Mouse (Mus musculus) lung, embryonic 16.5 days (tissue): ENCODE data around the gene Ccdc12. TPM values are rescaled to one million over a fixed set of nuclear protein-coding genes. Genes with fewer than 3 reads are reported as not detected.

Experiments used
- ATAC-seq: fragments of 200-750 bp; cut with Nextera tagmentation; 2 replicates; pipeline ENCODE4 v1.8.0; 2017; ENCODE audit warnings: low read depth, mild to moderate bottlenecking, moderate library complexity
- H3K27ac ChIP-seq: fragments of 300-500 bp; sonication (generic); 2 replicates; pipeline ENCODE4 v1.5.1; 2014; ENCODE audit warnings: mild to moderate bottlenecking, control low read depth, low read length
- H3K27me3 ChIP-seq: fragments of 300-500 bp; sonication (generic); 2 replicates; pipeline ENCODE4 v1.6.1; 2014; ENCODE audit warnings: low read depth, low read length, mixed read lengths; ENCODE audit not compliant: control insufficient read depth, insufficient read depth
- H3K36me3 ChIP-seq: fragments of 300-500 bp; sonication (generic); 2 replicates; pipeline ENCODE4 v1.6.1; 2014; ENCODE audit warnings: low read length; ENCODE audit not compliant: control insufficient read depth, insufficient read depth
- H3K4me1 ChIP-seq: fragments of 300-500 bp; sonication (generic); replicated peaks from 2 replicates; pipeline ENCODE4 v1.6.1; 2014; ENCODE audit warnings: low read length, mixed read lengths; ENCODE audit not compliant: control insufficient read depth, insufficient read depth
- H3K4me2 ChIP-seq: fragments of 300-500 bp; sonication (generic); 2 replicates; pipeline ENCODE4 v1.6.1; 2014; ENCODE audit warnings: low read depth, low read length, control low read depth
- H3K4me3 ChIP-seq: fragments of 300-500 bp; sonication (generic); 2 replicates; pipeline ENCODE4 v1.5.1; 2014; ENCODE audit warnings: mild to moderate bottlenecking, low read length, control low read depth
- H3K9ac ChIP-seq: fragments of 300-500 bp; sonication (generic); 2 replicates; pipeline ENCODE4 v1.6.1; 2014; ENCODE audit warnings: low read length, control low read depth
- H3K9me3 ChIP-seq: fragments of 300-500 bp; sonication (generic); 2 replicates; pipeline ENCODE4 v1.6.1; 2016; ENCODE audit warnings: low read length; ENCODE audit not compliant: control insufficient read depth
- WGBS: fragments of 180-500 bp; shearing (Covaris S2); extraction: QIAGEN DNeasy Blood & Tissue Kit; methylation state at CpG from one replicate; pipeline ENCODE4 v1.1.7; 2014; 5-methylcytosine and 5-hydroxymethylcytosine counted together
- polyA plus RNA-seq: library from polyadenylated mRNA; unstranded; fragments of >200 nt; fragmentation: Nextera tagmentation; extraction: Ambion mirVana; gene quantifications from 2 replicates; pipeline ENCODE4 v1.2.1, GENCODE M21; 2015

Gene Ccdc12
- polyA plus RNA-seq, 1 experiment from 2014 or later: 160 TPM

GRCm38 (mm10) chr9:110625350-110625908 lies 30.9 kb upstream of the Ccdc12 start:
- Histone ChIP-seq H3K9ac (peak overlapping the region; percentile 77), H3K36me3 (peaks cover 6% of the 10 kb centered on the region; the same call in 1 of the 2 replicates), H3K4me1 (peaks cover 11% of the 10 kb centered on the region), H3K4me2 (peak overlapping the region; percentile 99), H3K4me3 (peak overlapping the region; percentile 69), H3K9me3 (no peaks in the 10 kb centered on the region), H3K27me3 (no peaks in the 10 kb centered on the region), H3K27ac (peak overlapping the region; percentile 95)
- no peak for ATAC-seq
- WGBS: 64% methylated on average over 11 of the region's 11 CpGs

DNA sequence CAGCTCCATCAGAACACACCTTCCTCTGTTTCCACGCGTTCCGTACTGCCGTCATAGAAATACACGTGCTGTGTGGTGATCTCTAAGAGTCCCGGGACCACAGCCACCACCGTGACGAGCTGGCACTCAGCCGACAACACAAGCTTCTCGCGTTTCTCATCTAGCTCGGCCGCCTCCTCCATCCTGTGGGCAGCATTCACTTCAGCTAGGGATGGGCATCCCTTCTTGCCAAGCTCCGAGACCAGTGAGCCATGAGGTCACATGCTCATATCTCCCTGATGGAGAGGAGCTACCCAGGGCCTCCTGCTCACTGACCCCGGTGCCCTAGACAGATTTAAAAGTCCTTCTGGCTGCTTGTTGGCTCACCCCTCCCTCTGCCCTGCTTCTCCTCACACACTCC lies 26.1 kb upstream of the Ccdc12 start:
- Histone ChIP-seq H3K27me3 (peaks cover 9% of the 10 kb centered on the region), H3K4me2 (no peak overlapping the region), H3K4me1 (peaks cover 3% of the 10 kb centered on the region), H3K27ac (no peak overlapping the region), H3K9me3 (no peaks in the 10 kb centered on the region), H3K36me3 (no peaks in the 10 kb centered on the region; the same call in 1 of the 2 replicates), H3K9ac (no peak overlapping the region), H3K4me3 (no peak overlapping the region)
- 77% methylated on average over 15 of the region's 15 CpGs for WGBS
- no peak for ATAC-seq

DNA sequence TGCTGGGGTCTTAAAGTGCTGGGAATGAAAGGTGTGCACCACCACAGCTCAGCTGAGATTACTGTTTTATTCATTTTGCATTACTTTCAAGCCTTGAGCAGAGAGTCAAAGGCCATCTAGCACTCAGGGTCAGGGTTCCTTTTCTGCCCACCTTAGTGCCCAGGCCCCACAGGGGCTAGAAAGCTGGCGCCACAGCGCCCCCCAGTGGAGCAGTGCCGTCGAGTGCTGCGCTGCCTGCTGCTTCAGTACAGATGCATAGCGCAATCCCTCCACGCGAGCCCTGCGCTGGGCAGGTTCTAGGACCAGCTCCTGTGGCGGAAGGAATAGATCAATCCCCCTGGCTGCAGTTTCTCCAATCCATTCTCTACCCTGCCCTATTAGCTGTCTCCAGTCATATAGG lies 25.1 kb upstream of the Ccdc12 start:
- WGBS: 25% methylated on average over 10 of the region's 10 CpGs
- no peaks in the 10 kb centered on the region; the same call in 1 of the 2 replicates for H3K36me3 ChIP-seq
- H3K4me3 ChIP-seq: no peak overlapping the region
- peaks cover 9% of the 10 kb centered on the region for H3K27me3 ChIP-seq
- no peaks in the 10 kb centered on the region for H3K4me1 ChIP-seq
- H3K9me3 ChIP-seq: no peaks in the 10 kb centered on the region
- H3K9ac ChIP-seq: no peak overlapping the region
- H3K27ac ChIP-seq: no peak overlapping the region
- no peak for ATAC-seq
- H3K4me2 ChIP-seq: no peak overlapping the region

GRCm38 (mm10) chr9:110631651-110632275 lies 24.5 kb upstream of the Ccdc12 start:
- 31% methylated on average over 30 of the region's 30 CpGs for whole genome bisulfite sequencing
- no peak for ATAC-seq
- Histone ChIP-seq H3K4me2 (peak overlapping the region; percentile 14; the same call in 1 of the 2 replicates), H3K27ac (no peak overlapping the region), H3K4me1 (no peaks in the 10 kb centered on the region), H3K27me3 (peaks cover 9% of the 10 kb centered on the region), H3K4me3 (no peak overlapping the region), H3K9me3 (no peaks in the 10 kb centered on the region), H3K9ac (no peak overlapping the region), H3K36me3 (no peaks in the 10 kb centered on the region; the same call in 1 of the 2 replicates)

- WGBS: 72% methylated on average over 15 of the region's 15 CpGs
- H3K27me3 ChIP-seq: peaks cover 9% of the 10 kb centered on the region
- no peak overlapping the region for H3K4me2 ChIP-seq
- no peak overlapping the region for H3K4me3 ChIP-seq
- H3K9ac ChIP-seq: no peak overlapping the region
- H3K9me3 ChIP-seq: no peaks in the 10 kb centered on the region
- ATAC-seq: no peak
- H3K36me3 ChIP-seq: no peaks in the 10 kb centered on the region; the same call in 1 of the 2 replicates
- no peaks in the 10 kb centered on the region for H3K4me1 ChIP-seq
- H3K27ac ChIP-seq: no peak overlapping the region
Observed at GRCm38 (mm10) chr9:110632671-110633070, 23.6 kb upstream of the Ccdc12 start.

DNA sequence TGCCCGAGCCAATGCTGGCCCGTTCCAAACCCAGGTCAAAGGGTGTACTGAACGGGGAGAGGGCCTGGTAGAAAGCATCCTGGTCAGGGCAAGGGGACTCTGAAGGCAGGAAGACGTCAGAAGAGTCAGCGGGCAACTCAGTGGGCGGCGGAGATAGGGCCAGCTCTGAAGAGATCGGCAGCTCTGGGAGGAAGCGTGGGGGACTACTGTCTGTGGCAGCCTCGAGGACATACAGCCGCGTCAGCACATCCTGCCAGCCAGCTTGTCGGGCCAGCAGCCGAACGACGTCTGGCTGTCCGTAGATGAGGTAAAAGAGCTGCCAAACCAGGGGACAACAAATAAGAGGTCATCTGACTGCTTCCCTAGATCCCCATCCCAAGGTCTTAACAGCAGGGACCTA lies 22.4 kb upstream of the Ccdc12 start:
- H3K36me3 ChIP-seq: peaks cover 3% of the 10 kb centered on the region; the same call in 1 of the 2 replicates
- peaks cover 9% of the 10 kb centered on the region for H3K27me3 ChIP-seq
- WGBS: 66% methylated on average over 17 of the region's 17 CpGs
- no peak overlapping the region for H3K4me2 ChIP-seq
- no peaks in the 10 kb centered on the region for H3K4me1 ChIP-seq
- H3K9me3 ChIP-seq: no peaks in the 10 kb centered on the region
- ATAC-seq: no peak
- no peak overlapping the region for H3K9ac ChIP-seq
- H3K27ac ChIP-seq: no peak overlapping the region
- H3K4me3 ChIP-seq: no peak overlapping the region

DNA sequence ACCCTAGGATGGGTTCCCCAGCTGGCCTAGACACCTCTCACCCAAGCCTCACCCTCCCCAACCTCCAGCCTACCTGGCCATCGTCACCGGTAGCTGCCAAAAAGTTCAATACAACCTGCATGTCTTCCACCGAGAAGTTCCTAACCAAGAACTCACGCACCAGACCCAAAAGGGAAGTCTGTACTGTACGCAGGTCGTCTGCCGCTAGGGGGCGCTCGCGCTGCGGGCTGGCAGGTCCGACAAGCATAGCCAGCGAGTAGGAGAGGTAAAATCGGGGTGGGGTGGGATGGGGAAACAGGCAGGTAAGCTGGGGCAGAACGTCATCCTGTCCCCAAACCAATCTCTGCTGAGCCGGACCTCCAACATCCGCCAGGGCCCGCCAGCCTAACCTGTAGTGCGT lies 21.1 kb upstream of the Ccdc12 start:
- Histone ChIP-seq H3K4me3 (no peak overlapping the region), H3K4me1 (no peaks in the 10 kb centered on the region), H3K27ac (no peak overlapping the region), H3K9me3 (no peaks in the 10 kb centered on the region), H3K9ac (no peak overlapping the region), H3K36me3 (peaks cover 3% of the 10 kb centered on the region; the same call in 1 of the 2 replicates), H3K4me2 (no peak overlapping the region), H3K27me3 (peaks cover 9% of the 10 kb centered on the region)
- WGBS: 10% methylated on average over 19 of the region's 19 CpGs
- 0 out of 2 replicates have a peak, but pooled peaks have one; percentile 59 for ATAC-seq

GRCm38 (mm10) chr9:110638611-110639021 lies 17.7 kb upstream of the Ccdc12 start:
- H3K36me3 ChIP-seq: peaks cover 3% of the 10 kb centered on the region; the same call in 1 of the 2 replicates
- 74% methylated on average over 10 of the region's 10 CpGs for WGBS
- no peak overlapping the region for H3K4me2 ChIP-seq
- no peaks in the 10 kb centered on the region for H3K4me1 ChIP-seq
- no peaks in the 10 kb centered on the region for H3K9me3 ChIP-seq
- H3K9ac ChIP-seq: no peak overlapping the region
- H3K27me3 ChIP-seq: no peaks in the 10 kb centered on the region; the same call in 1 of the 2 replicates
- H3K4me3 ChIP-seq: no peak overlapping the region
- ATAC-seq: no peak
- no peak overlapping the region for H3K27ac ChIP-seq

DNA sequence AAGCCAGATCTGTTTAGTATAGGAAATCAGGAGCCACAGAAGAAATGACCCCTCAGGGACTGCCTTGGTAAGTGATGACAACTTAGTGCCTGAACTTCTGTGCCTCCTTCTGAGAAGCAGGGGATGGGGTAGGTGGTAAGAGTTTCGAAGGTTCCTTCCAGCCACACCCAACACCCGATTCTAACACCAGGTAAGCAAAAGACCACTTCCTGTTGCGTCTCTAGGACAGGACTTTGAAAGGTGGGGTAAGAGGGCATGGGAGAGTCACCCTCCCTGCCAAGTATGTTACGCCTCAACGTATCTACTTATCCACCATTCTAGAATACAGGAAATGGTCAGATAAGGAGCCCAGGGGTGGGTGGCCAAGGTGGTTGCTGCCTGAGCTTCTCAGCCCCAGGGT lies 15.3 kb upstream of the Ccdc12 start:
- Histone ChIP-seq H3K4me3 (no peak overlapping the region), H3K4me1 (no peaks in the 10 kb centered on the region), H3K36me3 (0 out of 2 replicates have a peak, but pooled peaks cover 3% of the 10 kb centered on the region), H3K9me3 (no peaks in the 10 kb centered on the region), H3K4me2 (no peak overlapping the region), H3K27ac (no peak overlapping the region), H3K27me3 (no peaks in the 10 kb centered on the region), H3K9ac (no peak overlapping the region)
- WGBS: 80% methylated on average over 5 of the region's 5 CpGs
- ATAC-seq: no peak
